Mouse (Mus musculus) lung, embryonic 14.5 days (tissue): ENCODE data around the gene Jmy. TPM values are rescaled to one million over a fixed set of nuclear protein-coding genes. Genes with fewer than 3 reads are reported as not detected.
A peak's percentile ranks its signal among the peaks of the same experiment; 100 is the strongest.

Experiments used
- ATAC-seq: fragments of 200-750 bp; cut with Nextera tagmentation; 2 replicates; pipeline ENCODE4 v1.8.0; 2017; ENCODE audit warnings: mild to moderate bottlenecking, moderate TSS enrichment, moderate library complexity; ENCODE audit not compliant: insufficient read depth
- DNase-seq: peaks from one replicate; pipeline ENCODE4 v3.0.0-alpha.2; 2015
- H3K27ac ChIP-seq: fragments of 300-500 bp; sonication (generic); 2 replicates; pipeline ENCODE4 v1.5.1; 2014; ENCODE audit warnings: low read depth, mild to moderate bottlenecking, moderate library complexity
- H3K27me3 ChIP-seq: fragments of 300-500 bp; sonication (generic); 2 replicates; pipeline ENCODE4 v1.6.1; 2014; ENCODE audit warnings: low read length, control low read depth; ENCODE audit not compliant: insufficient read depth
- H3K36me3 ChIP-seq: fragments of 300-500 bp; sonication (generic); 2 replicates; pipeline ENCODE4 v1.6.1; 2014; ENCODE audit warnings: control low read depth; ENCODE audit not compliant: insufficient read depth
- H3K4me1 ChIP-seq: fragments of 300-500 bp; sonication (generic); 2 replicates; pipeline ENCODE4 v1.6.1; 2014; ENCODE audit warnings: antibody characterized with exemption, control low read depth; ENCODE audit not compliant: insufficient read depth
- H3K4me2 ChIP-seq: fragments of 300-500 bp; sonication (generic); 2 replicates; pipeline ENCODE4 v1.6.1; 2014; ENCODE audit warnings: mild to moderate bottlenecking
- H3K4me3 ChIP-seq: fragments of 300-500 bp; sonication (generic); 2 replicates; pipeline ENCODE4 v1.5.1; 2014; ENCODE audit warnings: low read depth, low read length
- H3K9ac ChIP-seq: fragments of 300-500 bp; sonication (generic); 2 replicates; pipeline ENCODE4 v1.6.1; 2014
- H3K9me3 ChIP-seq: fragments of 300-500 bp; sonication (generic); 2 replicates; pipeline ENCODE4 v1.6.1; 2016; ENCODE audit warnings: low read depth, low read length, control low read depth
- CTCF ChIP-seq: IDR thresholded peaks from 2 replicates; pipeline ENCODE4 v1.5.1; 2016; ENCODE audit warnings: antibody characterized with exemption, low read depth
- WGBS: fragments of 180-500 bp; shearing (Covaris S2); extraction: QIAGEN DNeasy Blood & Tissue Kit; methylation state at CpG from one replicate; pipeline ENCODE4 v1.1.7; 2014; 5-methylcytosine and 5-hydroxymethylcytosine counted together
- polyA plus RNA-seq: library from polyadenylated mRNA; unstranded; fragments of >200 nt; fragmentation: Nextera tagmentation; extraction: Ambion mirVana; gene quantifications from 2 replicates; pipeline ENCODE4 v1.2.1, GENCODE M21; 2014

Jmy gene
- polyA plus RNA-seq, 1 experiment from 2014 or later = 7.9 TPM

DNA sequence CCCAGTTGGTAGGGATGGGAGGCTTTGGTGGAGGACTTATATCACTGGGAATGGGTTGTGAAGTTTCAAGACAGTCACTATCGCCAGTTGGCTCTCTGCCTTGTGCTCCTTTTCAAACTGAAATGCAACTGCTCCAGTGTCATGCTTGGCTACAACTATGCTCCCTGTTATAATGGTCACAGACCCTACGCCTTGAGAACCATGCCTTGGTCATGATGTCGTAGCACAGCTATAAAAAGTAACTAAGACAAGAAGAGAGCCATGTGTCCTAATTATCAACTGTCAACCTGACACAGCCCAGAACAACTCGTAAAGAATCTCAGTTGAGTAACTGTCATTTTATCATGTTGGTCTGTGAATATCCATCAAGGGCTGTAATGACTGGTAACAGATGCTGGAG lies 41.0 kb downstream of the Jmy start:
- Histone ChIP-seq H3K27ac (no peak overlapping the region), H3K27me3 (no peaks in the 10 kb centered on the region), H3K4me1 (no peaks in the 10 kb centered on the region), H3K4me2 (no peak overlapping the region), H3K4me3 (no peak overlapping the region), H3K9me3 (no peaks in the 10 kb centered on the region), H3K36me3 (peaks cover 38% of the 10 kb centered on the region; the same call in 1 of the 2 replicates), H3K9ac (no peak overlapping the region)
- no peak for TF ChIP-seq CTCF
- ATAC-seq (no peak), DNase-seq (no peak)
- 79% methylated on average over 4 of the region's 4 CpGs for WGBS

DNA sequence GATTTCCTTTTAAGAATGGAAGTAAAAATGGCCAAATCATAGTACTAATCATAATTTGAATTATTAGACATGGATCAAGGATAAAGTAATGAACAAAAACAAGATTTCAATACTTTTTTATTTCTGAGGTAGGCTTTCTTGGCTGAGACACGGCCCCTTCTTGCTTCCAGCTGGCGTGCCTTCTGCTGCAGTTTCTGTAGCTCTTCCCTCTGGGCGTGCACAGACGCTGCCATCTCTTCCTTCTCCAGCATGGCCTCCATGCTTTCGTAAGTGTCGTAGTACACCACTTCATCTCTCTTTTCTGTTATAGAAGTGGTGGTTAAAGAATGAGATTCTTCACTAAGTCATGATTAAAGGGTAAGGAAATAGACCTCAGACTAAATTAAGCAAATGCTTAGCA lies 46.3 kb downstream of the Jmy start:
- no peak for TF ChIP-seq CTCF
- 92% methylated on average over 6 of the region's 6 CpGs for WGBS
- H3K4me1 ChIP-seq = no peaks in the 10 kb centered on the region
- H3K27me3 ChIP-seq = no peaks in the 10 kb centered on the region
- DNase-seq = no peak
- H3K9me3 ChIP-seq = no peaks in the 10 kb centered on the region
- ATAC-seq = no peak
- H3K36me3 ChIP-seq = peaks cover 28% of the 10 kb centered on the region; the same call in 1 of the 2 replicates
- no peak overlapping the region for H3K4me3 ChIP-seq
- H3K4me2 ChIP-seq = no peak overlapping the region
- H3K27ac ChIP-seq = no peak overlapping the region
- no peak overlapping the region for H3K9ac ChIP-seq

GRCm38 (mm10) chr13:93440167-93440566 lies 59.4 kb downstream of the Jmy start:
- 85% methylated on average over 3 of the region's 3 CpGs for WGBS
- H3K4me1 ChIP-seq = no peaks in the 10 kb centered on the region
- no peak for TF ChIP-seq CTCF

GRCm38 (mm10) chr13:93429205-93429604 lies 70.4 kb downstream of the Jmy start:
- no peak for TF ChIP-seq CTCF
- no peaks in the 10 kb centered on the region for H3K9me3 ChIP-seq
- 94% methylated on average over 1 of the region's 1 CpGs for WGBS
- H3K9ac ChIP-seq = no peak overlapping the region
- peaks cover 9% of the 10 kb centered on the region for H3K36me3 ChIP-seq
- H3K4me2 ChIP-seq = no peak overlapping the region
- H3K4me3 ChIP-seq = no peak overlapping the region
- H3K27ac ChIP-seq = no peak overlapping the region
- no peaks in the 10 kb centered on the region for H3K27me3 ChIP-seq
- H3K4me1 ChIP-seq = no peaks in the 10 kb centered on the region
- ATAC-seq (no peak), DNase-seq (no peak)

More at GRCm38 (mm10) chr13:93440167-93440566, 59.4 kb downstream of the Jmy start:
- H3K9ac ChIP-seq = no peak overlapping the region
- H3K4me2 ChIP-seq = no peak overlapping the region
- H3K9me3 ChIP-seq = no peaks in the 10 kb centered on the region
- H3K27ac ChIP-seq = no peak overlapping the region
- no peak overlapping the region for H3K4me3 ChIP-seq
- ATAC-seq (no peak), DNase-seq (no peak)
- no peaks in the 10 kb centered on the region for H3K27me3 ChIP-seq
- H3K36me3 ChIP-seq = peaks cover 33% of the 10 kb centered on the region; the same call in 1 of the 2 replicates

DNA sequence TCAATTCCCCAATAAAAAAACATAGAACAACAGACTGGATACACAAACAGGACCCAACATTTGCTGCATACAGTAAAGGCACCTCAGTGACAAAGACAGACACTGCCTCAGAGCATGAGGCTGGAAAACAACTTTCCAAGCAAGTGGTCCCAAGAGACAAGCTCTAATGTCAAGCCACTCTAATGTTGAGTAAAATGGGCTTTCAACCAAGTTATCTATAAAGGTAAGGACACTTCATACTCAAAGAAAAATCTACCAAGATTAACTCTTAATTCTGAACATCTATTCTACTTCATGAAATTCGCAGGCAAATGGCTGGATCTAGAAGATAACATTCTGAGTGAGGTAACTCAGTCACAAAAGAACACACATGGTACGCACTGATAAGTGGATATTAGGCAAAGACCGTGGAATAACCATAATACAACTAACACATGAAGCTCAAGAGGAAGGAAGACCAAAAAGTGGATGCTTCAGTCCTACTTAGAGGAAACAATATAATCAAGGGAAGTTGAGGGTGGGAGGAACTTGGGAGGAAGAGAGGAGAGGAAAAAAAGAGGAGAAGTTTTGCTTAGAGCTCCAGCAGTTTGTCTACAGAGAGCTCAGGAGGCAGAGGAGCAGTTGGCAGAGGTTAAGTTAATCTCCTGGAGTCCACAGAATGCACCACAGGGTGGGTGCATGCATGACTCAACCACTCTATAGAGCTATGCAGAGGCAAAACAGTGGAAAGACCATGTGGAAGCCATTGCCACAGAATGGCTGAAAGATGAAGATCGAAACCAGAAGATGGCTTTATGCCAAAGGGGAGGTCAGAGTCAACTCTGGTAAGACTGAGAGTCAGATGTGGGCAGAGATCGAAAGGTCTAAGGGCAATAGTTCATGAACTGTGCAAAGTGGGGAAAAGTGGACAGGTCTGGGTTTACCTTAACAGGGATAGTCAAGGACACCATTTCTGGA lies 71.4 kb downstream of the Jmy start:
- Histone ChIP-seq H3K9ac (no peak overlapping the region), H3K27me3 (no peaks in the 10 kb centered on the region), H3K27ac (no peak overlapping the region), H3K4me2 (no peak overlapping the region), H3K36me3 (0 out of 2 replicates have a peak, but pooled peaks cover 3% of the 10 kb centered on the region), H3K9me3 (no peaks in the 10 kb centered on the region), H3K4me3 (no peak overlapping the region), H3K4me1 (no peaks in the 10 kb centered on the region)
- WGBS = 87% methylated on average over 5 of the region's 5 CpGs
- DNase-seq (peak; percentile 6), ATAC-seq (no peak)
- TF ChIP-seq CTCF = no peak

GRCm38 (mm10) chr13:93423224-93423623 lies 76.4 kb downstream of the Jmy start:
- H3K27me3 ChIP-seq = no peaks in the 10 kb centered on the region
- DNase-seq (no peak), ATAC-seq (no peak)
- no peaks in the 10 kb centered on the region for H3K9me3 ChIP-seq
- no peak overlapping the region for H3K27ac ChIP-seq
- 85% methylated on average over 2 of the region's 2 CpGs for WGBS
- H3K4me3 ChIP-seq = no peak overlapping the region
- no peaks in the 10 kb centered on the region for H3K36me3 ChIP-seq
- no peak overlapping the region for H3K9ac ChIP-seq
- TF ChIP-seq CTCF = no peak
- no peak overlapping the region for H3K4me2 ChIP-seq
- no peaks in the 10 kb centered on the region for H3K4me1 ChIP-seq

GRCm38 (mm10) chr13:93419779-93420178 lies 79.8 kb downstream of the Jmy start:
- DNase-seq = no peak
- no peak overlapping the region for H3K4me3 ChIP-seq

More at GRCm38 (mm10) chr13:93419779-93420178, 79.8 kb downstream of the Jmy start:
- no peak for ATAC-seq
- WGBS = 78% methylated on average over 2 of the region's 2 CpGs
- Histone ChIP-seq H3K27ac (no peak overlapping the region), H3K9ac (no peak overlapping the region), H3K36me3 (no peaks in the 10 kb centered on the region), H3K27me3 (no peaks in the 10 kb centered on the region), H3K4me2 (no peak overlapping the region), H3K9me3 (no peaks in the 10 kb centered on the region), H3K4me1 (no peaks in the 10 kb centered on the region)
- no peak for TF ChIP-seq CTCF
